Mouse (Mus musculus) myocyte (in vitro differentiated cells): ENCODE measurements at regions not wholly inside any gene's neighbourhood (a gene's known extent, or its start where the extent isn't known, plus 50 kb on each side); places are given as distances from the start of the nearest gene placed in this dataset.
A peak's percentile ranks its signal among the peaks of the same experiment; 100 is the strongest.

Experiments
- H3K27me3 ChIP-seq: one replicate; pipeline ENCODE4 v1.6.1; 2011; ENCODE audit not compliant: control insufficient read depth, insufficient read depth, insufficient read length
- H3K36me3 ChIP-seq: one replicate; pipeline ENCODE4 v1.6.1; 2011; ENCODE audit not compliant: control insufficient read depth, insufficient read depth
- H3K4me2 ChIP-seq: one replicate; pipeline ENCODE4 v1.6.1; 2011; ENCODE audit warnings: low read depth, control low read depth
- H3K4me3 ChIP-seq: one replicate; pipeline ENCODE4 v1.5.1; 2011; ENCODE audit warnings: mild to moderate bottlenecking, control low read depth, moderate library complexity
- H3K79me2 ChIP-seq: one replicate; pipeline ENCODE4 v1.6.1; 2011; ENCODE audit not compliant: control insufficient read depth, insufficient read depth
- H3ac ChIP-seq: one replicate; pipeline ENCODE4 v1.6.1; 2011; ENCODE audit not compliant: control insufficient read depth, insufficient read length
- CEBPB ChIP-seq: IDR thresholded peaks from 2 replicates; pipeline ENCODE4 v1.6.1; 2011; ENCODE audit warnings: mild to moderate bottlenecking, moderate library complexity; ENCODE audit not compliant: poor library complexity, insufficient read depth, severe bottlenecking
- E2F4 ChIP-seq: IDR thresholded peaks from one replicate; pipeline ENCODE4 v1.6.1; 2011; ENCODE audit warnings: mild to moderate bottlenecking, control low read depth, moderate library complexity; ENCODE audit not compliant: insufficient read depth
- MAX ChIP-seq: IDR thresholded peaks from one replicate; pipeline ENCODE4 v1.6.1; 2011; ENCODE audit warnings: low read depth, mild to moderate bottlenecking, control low read depth
- MYOD1 ChIP-seq, 3 experiments: IDR thresholded peaks; one replicate each; pipeline ENCODE4 v1.6.1; 2011; ENCODE audit warnings: control low read depth in 2 of 3, low read depth in 2 of 3, mild to moderate bottlenecking in 2 of 3, moderate library complexity in 1 of 3; ENCODE audit not compliant: insufficient read length in 2 of 3, control insufficient read depth in 1 of 3
- MYOG ChIP-seq, 3 experiments: IDR thresholded peaks; one replicate each; pipeline ENCODE4 v1.6.1; 2011; ENCODE audit warnings: control low read depth in 2 of 3, low read depth in 2 of 3, mild to moderate bottlenecking in 2 of 3; ENCODE audit not compliant: insufficient read length in 2 of 3, control insufficient read depth in 1 of 3, insufficient read depth in 1 of 3
- POLR2A ChIP-seq: IDR thresholded peaks from one replicate; pipeline ENCODE4 v1.6.1; 2011; ENCODE audit warnings: low read depth, mild to moderate bottlenecking, control low read depth, moderate library complexity; ENCODE audit not compliant: insufficient read length
- POLR2AphosphoS2 ChIP-seq: IDR thresholded peaks from one replicate; pipeline ENCODE4 v1.6.1; 2011; ENCODE audit warnings: low read depth, control low read depth; ENCODE audit not compliant: insufficient read length
- REST ChIP-seq: IDR thresholded peaks from one replicate; pipeline ENCODE4 v1.6.1; 2011; ENCODE audit warnings: mild to moderate bottlenecking, control low read depth, moderate library complexity; ENCODE audit not compliant: insufficient read depth, insufficient read length
- SRF ChIP-seq: IDR thresholded peaks from one replicate; pipeline ENCODE4 v1.6.1; 2011; ENCODE audit warnings: low read depth; ENCODE audit not compliant: control insufficient read depth, insufficient read length
- TCF12 ChIP-seq: IDR thresholded peaks from one replicate; pipeline ENCODE4 v1.6.1; 2011; ENCODE audit warnings: mild to moderate bottlenecking, control low read depth; ENCODE audit not compliant: poor library complexity, insufficient read depth, severe bottlenecking
- TCF3 ChIP-seq: IDR thresholded peaks from one replicate; pipeline ENCODE4 v1.6.1; 2011; ENCODE audit warnings: low read depth, control low read depth; ENCODE audit not compliant: insufficient read length
- USF1 ChIP-seq: IDR thresholded peaks from one replicate; pipeline ENCODE4 v1.6.1; 2011; ENCODE audit warnings: low read depth, mild to moderate bottlenecking, control low read depth, moderate library complexity

DNA sequence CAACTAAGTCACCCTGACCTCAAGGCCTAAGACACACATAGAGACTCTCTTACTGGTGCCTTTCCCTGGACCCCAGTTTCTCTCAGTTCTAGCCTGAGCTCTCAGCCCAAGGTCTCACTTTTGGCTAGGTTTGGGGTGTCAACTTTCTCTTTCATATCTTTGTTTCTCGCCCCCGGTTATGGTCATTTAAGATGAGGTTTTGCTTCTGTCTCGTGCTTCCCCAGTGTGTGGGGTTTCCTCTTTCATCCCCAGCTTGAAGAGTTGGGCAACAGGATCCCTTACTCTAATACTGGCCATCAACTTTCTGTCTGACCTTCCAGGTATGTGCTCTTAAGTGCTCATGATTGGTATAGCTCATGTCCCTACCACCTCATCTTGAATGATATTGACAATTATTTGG lies 67.5 kb downstream of the Lmo4 start:
- TF ChIP-seq MAX (no peak), POLR2A (no peak), REST (no peak), USF1 (no peak), TCF3 (no peak), MYOG (IDR thresholded peaks at IDR 0.05; ENCODE audit: control insufficient read depth in 1 of 3, insufficient read depth in 1 of 3, insufficient read length in 2 of 3, low read depth in 2 of 3) (no peak), MYOD1 (IDR thresholded peaks at IDR 0.05; ENCODE audit: control insufficient read depth in 1 of 3, insufficient read length in 2 of 3, low read depth in 2 of 3) (no peak), CEBPB (no peak), POLR2AphosphoS2 (no peak), SRF (no peak), E2F4 (no peak), TCF12 (no peak)
- Histone ChIP-seq H3K36me3 (no peaks in the 10 kb centered on the region), H3K4me3 (no peak overlapping the region), H3K79me2 (no peaks in the 10 kb centered on the region), H3ac (no peak overlapping the region), H3K27me3 (no peaks in the 10 kb centered on the region), H3K4me2 (no peak overlapping the region)

DNA sequence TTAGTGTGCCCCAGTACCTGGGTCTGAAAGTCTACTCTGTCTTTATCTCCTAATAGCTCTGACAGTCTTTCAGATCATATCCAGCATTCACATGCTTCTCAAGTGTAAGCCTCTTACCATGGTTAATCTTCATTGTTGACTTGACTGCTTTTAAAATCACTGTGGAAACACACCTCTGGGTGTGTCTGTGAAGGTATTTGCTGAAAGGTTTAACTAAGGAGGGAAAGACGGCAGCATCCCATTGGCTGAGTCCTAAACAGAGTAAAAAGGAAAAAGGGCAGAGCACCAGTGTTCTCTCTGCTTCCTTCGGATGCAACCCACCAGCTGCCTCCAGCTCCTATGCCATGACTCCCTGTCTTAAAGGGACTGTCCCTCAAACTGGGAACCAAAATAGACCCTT lies 68.6 kb downstream of the Lmo4 start:
- H3K4me3 ChIP-seq: no peak overlapping the region
- H3K79me2 ChIP-seq: no peaks in the 10 kb centered on the region
- no peak overlapping the region for H3ac ChIP-seq
- no peak overlapping the region for H3K4me2 ChIP-seq
- no peaks in the 10 kb centered on the region for H3K36me3 ChIP-seq
- no peaks in the 10 kb centered on the region for H3K27me3 ChIP-seq
- TF ChIP-seq REST (no peak), MYOD1 (IDR thresholded peaks at IDR 0.05; ENCODE audit: control insufficient read depth in 1 of 3, insufficient read length in 2 of 3, low read depth in 2 of 3) (no peak), USF1 (no peak), E2F4 (no peak), SRF (no peak), TCF12 (no peak), MAX (no peak), MYOG (IDR thresholded peaks at IDR 0.05; ENCODE audit: control insufficient read depth in 1 of 3, insufficient read depth in 1 of 3, insufficient read length in 2 of 3, low read depth in 2 of 3) (no peak), TCF3 (no peak), CEBPB (no peak)

DNA sequence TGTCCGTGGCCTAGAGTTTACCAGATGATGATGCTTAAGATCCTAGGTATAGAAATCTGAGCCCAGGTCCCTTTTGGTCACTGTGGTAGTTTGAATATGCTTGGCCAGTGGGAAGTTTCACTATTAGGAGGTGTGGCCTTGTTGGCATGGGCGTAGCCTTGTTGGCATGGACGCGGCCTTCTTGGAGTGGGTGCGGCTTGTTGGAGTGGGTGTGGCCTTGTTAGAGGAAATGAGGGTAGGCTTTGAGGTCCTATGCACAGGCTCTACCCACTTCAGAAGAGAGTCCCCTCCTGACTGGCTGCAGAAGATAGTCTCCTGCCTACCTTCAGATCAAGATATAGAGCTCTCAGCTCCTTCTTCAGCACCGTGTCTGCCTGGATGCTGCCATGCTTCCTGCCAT lies 69.4 kb downstream of the Lmo4 start:
- Histone ChIP-seq H3K79me2 (no peaks in the 10 kb centered on the region), H3K36me3 (no peaks in the 10 kb centered on the region), H3K4me3 (no peak overlapping the region), H3K4me2 (no peak overlapping the region), H3K27me3 (no peaks in the 10 kb centered on the region), H3ac (no peak overlapping the region)
- TF ChIP-seq POLR2AphosphoS2 (no peak), MYOD1 (IDR thresholded peaks at IDR 0.05; ENCODE audit: control insufficient read depth in 1 of 3, insufficient read length in 2 of 3, low read depth in 2 of 3) (no peak), USF1 (no peak), CEBPB (no peak), REST (no peak), SRF (no peak), TCF3 (no peak), MYOG (IDR thresholded peaks at IDR 0.05; ENCODE audit: control insufficient read depth in 1 of 3, insufficient read depth in 1 of 3, insufficient read length in 2 of 3, low read depth in 2 of 3) (no peak), POLR2A (no peak), E2F4 (no peak), TCF12 (no peak)

DNA sequence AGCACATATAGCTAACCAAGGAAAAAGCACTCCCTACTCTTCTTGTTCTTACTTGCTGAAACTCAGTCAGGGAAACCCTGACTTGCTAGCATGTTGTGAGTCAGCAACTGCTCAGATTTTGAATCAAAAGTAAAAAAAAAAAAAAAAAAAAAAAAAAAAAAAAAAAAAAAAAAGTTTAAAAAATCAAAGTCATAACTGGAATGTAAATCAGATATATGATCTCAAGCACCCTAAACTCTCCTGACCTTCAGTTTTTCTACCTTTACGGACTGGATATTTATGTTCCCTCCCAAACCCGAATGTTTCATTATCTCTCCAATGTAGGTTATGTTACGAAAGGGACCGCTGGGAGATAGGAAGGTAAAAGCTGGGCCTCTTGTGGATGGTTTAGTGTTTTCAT lies 77.0 kb downstream of the Lmo4 start:
- no peak overlapping the region for H3ac ChIP-seq
- no peak overlapping the region for H3K4me3 ChIP-seq
- H3K27me3 ChIP-seq: no peaks in the 10 kb centered on the region
- H3K79me2 ChIP-seq: no peaks in the 10 kb centered on the region
- TF ChIP-seq REST: no peak
- no peak for TF ChIP-seq TCF3
- TF ChIP-seq POLR2A: no peak
- TF ChIP-seq MYOG (IDR thresholded peaks at IDR 0.05; ENCODE audit: control insufficient read depth in 1 of 3, insufficient read depth in 1 of 3, insufficient read length in 2 of 3, low read depth in 2 of 3): no peak
- TF ChIP-seq MAX: no peak
- no peak for TF ChIP-seq MYOD1 (IDR thresholded peaks at IDR 0.05; ENCODE audit: control insufficient read depth in 1 of 3, insufficient read length in 2 of 3, low read depth in 2 of 3)
- TF ChIP-seq POLR2AphosphoS2: no peak
- H3K4me2 ChIP-seq: no peak overlapping the region
- no peaks in the 10 kb centered on the region for H3K36me3 ChIP-seq

DNA sequence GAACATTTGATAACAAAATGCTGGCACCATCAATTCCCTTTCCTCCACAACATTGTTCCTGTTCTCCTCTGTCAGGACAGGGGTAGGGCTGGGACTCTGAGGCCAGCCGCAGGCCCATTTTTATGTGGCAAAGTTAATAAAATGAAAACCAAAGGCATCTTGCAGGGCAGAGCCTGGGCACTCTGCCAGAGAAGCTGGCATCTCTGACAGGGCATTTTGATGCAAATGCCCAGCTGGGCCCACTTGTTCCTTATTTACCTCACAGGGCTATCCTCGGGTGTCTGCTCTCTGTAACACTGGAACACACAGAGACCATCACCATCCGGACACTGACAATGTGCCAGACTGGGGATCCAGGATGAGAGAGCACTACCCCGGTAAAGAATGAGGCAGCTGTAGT lies 80.7 kb downstream of the Lmo4 start:
- Histone ChIP-seq H3ac (no peak overlapping the region), H3K27me3 (no peaks in the 10 kb centered on the region), H3K4me3 (no peak overlapping the region), H3K4me2 (peak overlapping the region; percentile 22), H3K36me3 (no peaks in the 10 kb centered on the region), H3K79me2 (no peaks in the 10 kb centered on the region)
- TF ChIP-seq MYOD1 (IDR thresholded peaks at IDR 0.05; ENCODE audit: control insufficient read depth in 1 of 3, insufficient read length in 2 of 3, low read depth in 2 of 3): peak in 2 of 3 experiments; percentile 86 to 89
- TF ChIP-seq MAX: no peak
